Mouse (Mus musculus) heart, embryonic 12.5 days (tissue): ENCODE results near the gene Cpeb3. TPM values are rescaled to one million over a fixed set of nuclear protein-coding genes. Genes with fewer than 3 reads are reported as not detected.
"Not testable (repeated sequence)": the region's sequence is repeated elsewhere in the genome, so short reads cannot be mapped to it uniquely, and the experiment has no call there.

Experiments used
- ATAC-seq: fragments of 200-750 bp; cut with Nextera tagmentation; 2 replicates; pipeline ENCODE4 v1.8.0; 2017; ENCODE audit warnings: moderate TSS enrichment, moderate library complexity; ENCODE audit not compliant: insufficient number of reproducible peaks, low FRiP score
- H3K27ac ChIP-seq: fragments of 300-500 bp; sonication (generic); 2 replicates; pipeline ENCODE4 v1.5.1; 2016; ENCODE audit warnings: mild to moderate bottlenecking, moderate library complexity; ENCODE audit not compliant: poor library complexity, severe bottlenecking
- H3K27me3 ChIP-seq: fragments of 300-500 bp; sonication (generic); replicated peaks from 2 replicates; pipeline ENCODE4 v1.6.1; 2016; ENCODE audit warnings: mild to moderate bottlenecking, moderate library complexity
- H3K36me3 ChIP-seq: fragments of 300-500 bp; sonication (generic); 2 replicates; pipeline ENCODE4 v1.6.1; 2016; ENCODE audit warnings: mild to moderate bottlenecking, moderate library complexity
- H3K4me1 ChIP-seq: fragments of 300-500 bp; sonication (generic); replicated peaks from 2 replicates; pipeline ENCODE4 v1.6.1; 2016; ENCODE audit warnings: mild to moderate bottlenecking
- H3K4me2 ChIP-seq: fragments of 300-500 bp; sonication (generic); 2 replicates; pipeline ENCODE4 v1.6.1; 2016; ENCODE audit warnings: mild to moderate bottlenecking, moderate library complexity
- H3K4me3 ChIP-seq: fragments of 300-500 bp; sonication (generic); 2 replicates; pipeline ENCODE4 v1.5.1; 2016; ENCODE audit warnings: mild to moderate bottlenecking
- H3K9ac ChIP-seq: fragments of 300-500 bp; sonication (generic); 2 replicates; pipeline ENCODE4 v1.6.1; 2016; ENCODE audit warnings: mild to moderate bottlenecking, moderate library complexity
- H3K9me3 ChIP-seq: fragments of 300-500 bp; sonication (generic); replicated peaks from 2 replicates; pipeline ENCODE4 v1.6.1; 2016; ENCODE audit warnings: mild to moderate bottlenecking, moderate library complexity
- WGBS: fragments of 180-500 bp; shearing (Covaris S2); methylation state at CpG from one replicate; pipeline ENCODE4 v1.1.7; 2016; 5-methylcytosine and 5-hydroxymethylcytosine counted together
- polyA plus RNA-seq: library from polyadenylated mRNA; unstranded; fragments of >200 nt; fragmentation: Nextera tagmentation; extraction: Ambion mirVana; gene quantifications from 2 replicates; pipeline ENCODE4 v1.2.1, GENCODE M21; 2016

The Cpeb3 gene
- polyA plus RNA-seq, 1 experiment from 2014 or later, result 6.8 TPM

DNA sequence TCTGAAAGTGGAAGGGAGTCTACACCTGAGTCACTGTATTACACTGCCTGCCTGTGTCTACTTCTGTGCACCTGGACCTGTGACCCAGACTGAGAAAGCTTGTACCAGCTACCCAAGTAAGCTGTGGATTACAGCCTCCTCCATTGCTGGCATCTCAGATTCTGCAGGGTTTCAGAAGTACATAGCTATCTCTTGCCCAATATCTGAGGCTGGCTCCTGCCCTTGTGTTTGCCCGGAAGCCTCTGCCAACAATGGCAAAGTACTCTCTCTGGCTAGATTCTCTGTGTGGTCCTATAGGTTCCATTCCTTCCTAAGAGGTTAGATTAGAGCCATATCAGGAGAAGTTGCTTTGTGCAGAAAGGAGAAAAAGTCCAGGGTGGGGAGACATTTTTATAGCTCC is 129.8 kb downstream of the Cpeb3 start:
- 66% methylated on average over 1 of the region's 1 CpGs for WGBS
- H3K4me3 ChIP-seq, result no peak overlapping the region
- no peaks in the 10 kb centered on the region for H3K36me3 ChIP-seq
- no peaks in the 10 kb centered on the region for H3K9me3 ChIP-seq
- H3K27me3 ChIP-seq, result no peaks in the 10 kb centered on the region
- H3K4me2 ChIP-seq, result no peak overlapping the region
- 0 out of 2 replicates have a peak overlapping the region, but pooled peaks have one; percentile 23 for H3K9ac ChIP-seq
- H3K27ac ChIP-seq, result peak overlapping the region; percentile 38; the same call in 1 of the 2 replicates
- peaks cover 54% of the 10 kb centered on the region for H3K4me1 ChIP-seq
- ATAC-seq, result no peak

DNA sequence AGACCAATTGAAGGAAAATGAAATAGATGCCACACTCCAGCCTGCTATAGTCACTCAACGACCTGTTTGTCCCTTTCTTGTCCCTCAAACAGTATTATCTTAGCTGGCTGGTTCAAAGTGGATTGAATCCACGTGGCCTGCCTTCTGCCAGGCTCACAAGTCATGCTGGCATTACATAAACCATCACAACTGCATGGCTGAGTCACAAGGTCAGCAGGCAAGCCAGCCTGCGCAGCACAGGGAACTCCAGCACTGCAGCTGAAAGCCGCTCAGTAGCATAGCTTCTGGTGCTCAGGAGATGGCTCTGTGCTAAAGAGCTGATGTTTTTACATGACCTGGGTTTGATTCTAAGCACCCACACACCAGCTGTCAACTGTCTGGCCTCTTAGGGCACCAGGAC is 130.3 kb downstream of the Cpeb3 start:
- H3K27me3 ChIP-seq, result no peaks in the 10 kb centered on the region
- H3K9me3 ChIP-seq, result no peaks in the 10 kb centered on the region
- peaks cover 58% of the 10 kb centered on the region for H3K4me1 ChIP-seq
- H3K4me3 ChIP-seq, result no peak overlapping the region
- no peaks in the 10 kb centered on the region for H3K36me3 ChIP-seq
- 31% methylated on average over 4 of the region's 4 CpGs for WGBS
- H3K27ac ChIP-seq, result no peak overlapping the region; the same call in 1 of the 2 replicates
- peak; percentile 63; the same call in 1 of the 2 replicates for ATAC-seq
- H3K4me2 ChIP-seq, result no peak overlapping the region
- no peak overlapping the region for H3K9ac ChIP-seq

DNA sequence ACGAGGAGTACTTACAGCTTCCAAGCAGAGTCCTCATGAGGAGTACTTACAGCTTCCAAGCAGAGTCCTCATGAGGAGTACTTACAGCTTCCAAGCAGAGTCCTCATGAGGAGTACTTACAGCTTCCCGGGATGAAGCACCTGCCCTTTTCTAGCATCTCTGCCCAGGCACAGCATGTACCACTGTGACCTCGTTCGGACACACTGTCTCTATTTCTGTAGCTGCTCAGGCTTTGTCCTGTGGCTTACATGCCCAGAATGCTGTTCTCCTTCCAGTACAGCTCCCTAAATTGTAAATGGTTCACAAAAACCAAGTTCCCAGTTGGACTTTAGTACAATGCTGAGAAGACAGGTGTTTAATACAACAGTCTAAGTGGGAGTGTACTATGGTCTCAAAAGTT is 131.1 kb downstream of the Cpeb3 start:
- H3K9ac ChIP-seq, H3K4me2 ChIP-seq, H3K36me3 ChIP-seq, H3K27me3 ChIP-seq, ATAC-seq, H3K9me3 ChIP-seq, H3K27ac ChIP-seq, H3K4me3 ChIP-seq: not testable (repeated sequence)
- H3K4me1 ChIP-seq, result peaks cover 56% of the 10 kb centered on the region
- WGBS, result 68% methylated on average over 4 of the region's 4 CpGs

- H3K27me3 ChIP-seq, result no peaks in the 10 kb centered on the region
- no peak overlapping the region for H3K4me2 ChIP-seq
- H3K9ac ChIP-seq, result no peak overlapping the region
- H3K9me3 ChIP-seq, result no peaks in the 10 kb centered on the region
- H3K4me1 ChIP-seq, result peaks cover 51% of the 10 kb centered on the region
- WGBS, result 81% methylated on average over 4 of the region's 4 CpGs
- H3K4me3 ChIP-seq, result no peak overlapping the region
- no peak overlapping the region for H3K27ac ChIP-seq
- no peaks in the 10 kb centered on the region for H3K36me3 ChIP-seq
- ATAC-seq, result no peak
Measured at GRCm38 (mm10) chr19:37076646-37077045, 131.8 kb downstream of the Cpeb3 start.

- WGBS, result 11% methylated on average over 2 of the region's 2 CpGs
- H3K4me3 ChIP-seq, result no peak overlapping the region
- H3K27me3 ChIP-seq, result no peaks in the 10 kb centered on the region
- no peaks in the 10 kb centered on the region for H3K36me3 ChIP-seq
- H3K27ac ChIP-seq, result no peak overlapping the region
- no peak for ATAC-seq
- H3K4me1 ChIP-seq, result peaks cover 51% of the 10 kb centered on the region
- H3K9me3 ChIP-seq, result no peaks in the 10 kb centered on the region
- no peak overlapping the region for H3K9ac ChIP-seq
- no peak overlapping the region for H3K4me2 ChIP-seq
Measured at GRCm38 (mm10) chr19:37076116-37076515, 132.3 kb downstream of the Cpeb3 start.

DNA sequence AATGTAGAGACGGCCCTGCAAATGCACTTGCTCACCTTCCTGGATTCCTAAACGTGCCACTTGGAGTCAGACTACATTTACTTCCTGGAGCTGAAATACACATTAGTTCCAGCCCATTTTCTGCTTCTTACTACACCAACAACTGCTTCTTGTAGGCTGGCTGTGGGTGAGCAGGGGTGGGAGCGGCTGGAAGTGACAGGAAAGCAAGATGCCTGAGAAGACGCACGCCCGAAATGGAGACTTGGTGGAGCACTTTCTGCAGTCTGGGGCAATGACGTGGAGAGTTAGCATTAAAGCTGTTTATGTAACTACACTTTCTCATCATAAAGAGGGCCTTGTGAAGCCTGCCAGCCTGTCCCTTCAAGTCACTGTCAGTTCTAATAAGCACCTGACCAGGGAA is 132.7 kb downstream of the Cpeb3 start:
- no peaks in the 10 kb centered on the region for H3K9me3 ChIP-seq
- no peak overlapping the region for H3K4me2 ChIP-seq
- WGBS, result 69% methylated on average over 7 of the region's 7 CpGs
- no peak overlapping the region for H3K4me3 ChIP-seq
- no peaks in the 10 kb centered on the region for H3K36me3 ChIP-seq
- no peak for ATAC-seq
- no peaks in the 10 kb centered on the region for H3K27me3 ChIP-seq
- no peak overlapping the region for H3K27ac ChIP-seq
- no peak overlapping the region for H3K9ac ChIP-seq
- peaks cover 51% of the 10 kb centered on the region for H3K4me1 ChIP-seq

GRCm38 (mm10) chr19:37074726-37075125 is 133.7 kb downstream of the Cpeb3 start:
- no peak overlapping the region for H3K4me2 ChIP-seq
- H3K27ac ChIP-seq, result peak overlapping the region; percentile 54; the same call in 1 of the 2 replicates
- H3K9ac ChIP-seq, result no peak overlapping the region
- 38% methylated on average over 5 of the region's 5 CpGs for WGBS
- no peak for ATAC-seq
- no peaks in the 10 kb centered on the region for H3K9me3 ChIP-seq
- H3K36me3 ChIP-seq, result no peaks in the 10 kb centered on the region
- H3K4me3 ChIP-seq, result no peak overlapping the region
- peaks cover 51% of the 10 kb centered on the region for H3K4me1 ChIP-seq
- H3K27me3 ChIP-seq, result no peaks in the 10 kb centered on the region

DNA sequence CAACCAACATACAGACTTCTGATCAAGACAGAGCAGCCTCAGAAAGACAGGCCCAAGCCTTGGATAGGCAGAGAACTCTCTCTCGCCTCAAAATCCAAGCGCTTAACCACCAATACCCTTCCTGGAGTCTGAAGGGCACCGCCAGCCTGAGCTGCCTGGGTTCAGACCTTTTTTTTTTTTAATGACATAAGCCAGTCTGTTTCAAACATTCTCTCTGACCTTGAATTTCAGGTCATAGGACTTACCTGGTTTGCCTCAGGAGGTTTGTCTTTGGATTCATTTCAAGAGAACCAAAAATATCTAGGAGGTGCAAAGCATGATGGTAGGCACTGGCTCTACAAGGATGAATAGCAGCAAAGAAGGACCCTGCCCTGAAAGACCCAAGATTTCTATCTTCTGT is 134.1 kb downstream of the Cpeb3 start:
- Histone ChIP-seq H3K4me3 (no peak overlapping the region), H3K4me2 (no peak overlapping the region), H3K9ac (no peak overlapping the region), H3K27me3 (no peaks in the 10 kb centered on the region), H3K9me3 (no peaks in the 10 kb centered on the region), H3K4me1 (peaks cover 49% of the 10 kb centered on the region), H3K27ac (peak overlapping the region; percentile 54), H3K36me3 (no peaks in the 10 kb centered on the region)
- 88% methylated on average over 3 of the region's 3 CpGs for WGBS
- no peak for ATAC-seq

DNA sequence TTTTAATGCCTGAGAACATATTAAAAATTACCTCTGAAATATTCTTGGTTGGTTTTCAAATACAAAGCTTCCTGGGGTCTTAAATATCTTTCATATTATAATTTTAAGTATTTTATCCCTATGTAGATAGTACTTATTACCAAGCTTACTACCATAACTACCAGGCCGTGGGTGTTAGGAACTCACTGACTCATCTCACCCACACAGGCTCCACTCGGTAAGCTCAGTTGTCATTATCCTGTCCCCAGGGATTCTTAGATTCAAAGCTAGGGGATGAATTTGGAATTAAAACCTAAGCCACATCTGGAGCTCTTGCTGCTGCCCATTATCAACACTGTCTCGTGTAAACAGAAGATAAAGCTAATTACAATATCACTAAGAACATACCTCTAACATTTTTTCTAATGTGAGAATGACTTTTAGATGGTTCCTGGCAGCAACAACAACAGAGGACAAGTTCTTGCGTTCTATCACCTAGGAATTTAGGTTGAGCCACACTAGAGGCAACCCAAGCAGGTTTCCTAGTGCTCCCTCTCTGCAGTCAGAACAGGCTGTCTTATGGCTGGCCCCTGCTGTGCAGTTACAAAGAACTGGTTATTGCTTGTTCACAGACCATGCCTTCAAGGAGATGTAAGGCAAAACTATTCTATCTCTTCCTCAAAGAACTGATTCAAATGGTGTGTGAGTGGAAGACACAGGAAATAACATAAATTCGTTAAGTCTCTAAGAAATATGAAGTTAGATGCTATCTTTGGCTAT is 135.4 kb downstream of the Cpeb3 start:
- Histone ChIP-seq H3K4me3 (no peak overlapping the region), H3K4me1 (peaks cover 37% of the 10 kb centered on the region), H3K9me3 (no peaks in the 10 kb centered on the region), H3K27ac (no peak overlapping the region), H3K36me3 (no peaks in the 10 kb centered on the region), H3K4me2 (no peak overlapping the region), H3K9ac (no peak overlapping the region), H3K27me3 (no peaks in the 10 kb centered on the region)
- WGBS, result 42% methylated on average over 5 of the region's 5 CpGs
- no peak for ATAC-seq

DNA sequence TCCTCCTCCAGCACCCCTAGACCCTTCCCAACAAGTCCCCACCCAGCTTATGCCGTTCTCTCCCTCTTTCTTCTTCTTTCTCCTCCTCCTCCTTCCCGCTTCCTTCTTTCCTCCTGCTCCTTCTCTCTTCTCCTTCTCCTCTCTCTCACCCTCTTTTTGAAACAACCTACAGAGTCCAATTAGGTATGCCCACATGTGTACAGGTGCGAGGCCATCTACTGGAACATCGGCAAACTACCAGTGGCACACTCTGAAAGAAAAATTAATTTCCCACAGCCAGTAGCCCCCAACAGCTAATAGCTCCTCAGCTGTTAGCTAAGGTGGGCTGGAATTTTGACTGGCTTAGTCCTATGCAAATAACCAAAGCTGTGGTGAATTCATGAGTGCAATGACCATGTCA is 139.2 kb downstream of the Cpeb3 start:
- no peak overlapping the region for H3K9ac ChIP-seq
- no peak overlapping the region for H3K4me2 ChIP-seq
- no peak overlapping the region for H3K4me3 ChIP-seq
- no peaks in the 10 kb centered on the region for H3K36me3 ChIP-seq
- peaks cover 11% of the 10 kb centered on the region for H3K4me1 ChIP-seq
- H3K27ac ChIP-seq, result no peak overlapping the region
- no peaks in the 10 kb centered on the region for H3K27me3 ChIP-seq
- ATAC-seq, result no peak
- WGBS, result 87% methylated on average over 4 of the region's 4 CpGs
- no peaks in the 10 kb centered on the region for H3K9me3 ChIP-seq

- no peak overlapping the region for H3K4me2 ChIP-seq
- peaks cover 14% of the 10 kb centered on the region for H3K4me1 ChIP-seq
Measured at GRCm38 (mm10) chr19:37060078-37060477, 148.3 kb downstream of the Cpeb3 start.

DNA sequence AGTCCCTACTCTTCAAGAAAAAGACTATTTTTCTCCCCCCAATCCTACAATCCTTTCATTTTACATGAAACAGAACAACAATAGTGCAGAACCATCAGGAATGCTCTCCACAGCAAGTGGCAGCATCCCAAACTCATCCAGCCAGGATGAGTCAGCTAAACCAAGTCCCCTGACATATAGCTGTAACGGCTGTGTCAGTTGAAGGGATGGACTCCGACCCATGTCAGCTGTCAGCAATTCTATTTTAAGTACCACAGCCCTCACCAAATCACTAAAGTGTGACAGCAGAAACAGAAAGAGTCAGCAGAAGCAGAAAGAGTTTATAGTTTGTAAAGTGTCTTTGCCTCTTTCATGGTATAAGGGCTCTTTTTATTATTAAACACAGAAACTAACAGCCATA is 148.8 kb downstream of the Cpeb3 start:
- no peak for ATAC-seq
- no peaks in the 10 kb centered on the region for H3K27me3 ChIP-seq
- no peak overlapping the region for H3K4me2 ChIP-seq
- no peak overlapping the region for H3K4me3 ChIP-seq
- 23% methylated on average over 2 of the region's 2 CpGs for WGBS
- peaks cover 14% of the 10 kb centered on the region for H3K4me1 ChIP-seq
- no peaks in the 10 kb centered on the region for H3K9me3 ChIP-seq
- no peak overlapping the region for H3K9ac ChIP-seq
- H3K27ac ChIP-seq, result peak overlapping the region; percentile 12; the same call in 1 of the 2 replicates
- no peaks in the 10 kb centered on the region for H3K36me3 ChIP-seq

More at GRCm38 (mm10) chr19:37060078-37060477, 148.3 kb downstream of the Cpeb3 start:
- no peaks in the 10 kb centered on the region for H3K9me3 ChIP-seq
- no peaks in the 10 kb centered on the region for H3K27me3 ChIP-seq
- no peak for ATAC-seq
- H3K36me3 ChIP-seq, result no peaks in the 10 kb centered on the region
- H3K9ac ChIP-seq, result no peak overlapping the region
- H3K27ac ChIP-seq, result no peak overlapping the region
- H3K4me3 ChIP-seq, result no peak overlapping the region
- 72% methylated on average over 4 of the region's 4 CpGs for whole genome bisulfite sequencing
